Mouse (Mus musculus) spleen, adult 12 weeks (tissue): ENCODE results near the gene Retreg3.
"Not testable (repeated sequence)": the region's sequence is repeated elsewhere in the genome, so short reads cannot be mapped to it uniquely, and the experiment has no call there.

Experiments
- DNase-seq: peaks from one replicate; pipeline ENCODE4 v3.0.0; 2022; ENCODE audit warnings: low spot score

The Retreg3 gene

GRCm38 (mm10) chr11:101148751-101149150 is 29.1 kb upstream of the Retreg3 start:
- DNase-seq: no peak

GRCm38 (mm10) chr11:101146377-101146776 is 26.7 kb upstream of the Retreg3 start:
- DNase-seq: no peak

GRCm38 (mm10) chr11:101143338-101144225 is 23.9 kb upstream of the Retreg3 start:
- DNase-seq: peak; percentile 34

- DNase-seq: no peak
These were observed 22.7 kb upstream of the Retreg3 start for GRCm38 (mm10) chr11:101142215-101142967.

GRCm38 (mm10) chr11:101141088-101141487 is 21.4 kb upstream of the Retreg3 start:
- DNase-seq: no peak

GRCm38 (mm10) chr11:101140164-101140819 is 20.6 kb upstream of the Retreg3 start:
- no peak for DNase-seq

GRCm38 (mm10) chr11:101138536-101139181 is 19.0 kb upstream of the Retreg3 start:
- no peak for DNase-seq

GRCm38 (mm10) chr11:101137000-101137399 is 17.3 kb upstream of the Retreg3 start:
- DNase-seq: no peak

GRCm38 (mm10) chr11:101134217-101134865 is 14.6 kb upstream of the Retreg3 start:
- DNase-seq: no peak

- DNase-seq: no peak
These were observed 13.3 kb upstream of the Retreg3 start for GRCm38 (mm10) chr11:101133037-101133436.

GRCm38 (mm10) chr11:101131701-101132100 is 12.0 kb upstream of the Retreg3 start:
- DNase-seq: no peak

- DNase-seq: no peak
These were observed 11.5 kb upstream of the Retreg3 start for GRCm38 (mm10) chr11:101131187-101131586.

- DNase-seq: no peak
These were observed 10.5 kb upstream of the Retreg3 start for GRCm38 (mm10) chr11:101130056-101130756.

- no peak for DNase-seq
These were observed 9.4 kb upstream of the Retreg3 start for GRCm38 (mm10) chr11:101128996-101129577.

GRCm38 (mm10) chr11:101127075-101127474 is 7.4 kb upstream of the Retreg3 start:
- DNase-seq: no peak

- DNase-seq: not testable (repeated sequence)
These were observed 5.3 kb upstream of the Retreg3 start for GRCm38 (mm10) chr11:101125008-101125407.

GRCm38 (mm10) chr11:101124494-101124893 is 4.8 kb upstream of the Retreg3 start:
- DNase-seq: not testable (repeated sequence)

- DNase-seq: no peak
These were observed 974 bp upstream of the Retreg3 start for GRCm38 (mm10) chr11:101120545-101121188.

GRCm38 (mm10) chr11:101119131-101119760 is 447 bp downstream of the Retreg3 start:
- DNase-seq: peak; percentile 35
